Mouse (Mus musculus): ENCODE measurements at regions not wholly inside any gene's neighbourhood (a gene's known extent, or its start where the extent isn't known, plus 50 kb on each side); places are given as distances from the start of the nearest gene placed in this dataset.

- no peak for DNase-seq
Measured at GRCm38 (mm10) chr16:76232680-76233079, 140.9 kb downstream of the Nrip1 start.

DNA sequence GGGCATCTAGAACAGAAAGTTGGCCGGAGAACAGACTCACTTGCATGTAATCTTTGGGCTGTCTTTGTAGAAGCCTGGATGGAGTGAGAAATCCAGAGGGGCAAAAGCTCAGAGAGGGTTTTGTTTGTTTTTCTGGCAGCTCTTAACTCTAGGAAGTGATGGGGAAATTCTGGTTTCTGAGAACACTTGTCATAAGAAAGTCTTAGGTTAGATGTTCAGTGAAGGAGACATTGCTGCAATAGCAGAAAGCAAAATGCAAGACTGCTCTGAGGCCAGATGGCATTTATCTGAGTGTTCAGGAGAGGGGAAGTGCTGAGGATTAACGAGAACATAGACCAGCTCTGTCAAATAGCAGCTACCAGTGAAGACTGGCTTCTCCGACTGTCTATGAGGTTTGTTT is 141.5 kb downstream of the Nrip1 start:
- DNase-seq, result no peak

DNA sequence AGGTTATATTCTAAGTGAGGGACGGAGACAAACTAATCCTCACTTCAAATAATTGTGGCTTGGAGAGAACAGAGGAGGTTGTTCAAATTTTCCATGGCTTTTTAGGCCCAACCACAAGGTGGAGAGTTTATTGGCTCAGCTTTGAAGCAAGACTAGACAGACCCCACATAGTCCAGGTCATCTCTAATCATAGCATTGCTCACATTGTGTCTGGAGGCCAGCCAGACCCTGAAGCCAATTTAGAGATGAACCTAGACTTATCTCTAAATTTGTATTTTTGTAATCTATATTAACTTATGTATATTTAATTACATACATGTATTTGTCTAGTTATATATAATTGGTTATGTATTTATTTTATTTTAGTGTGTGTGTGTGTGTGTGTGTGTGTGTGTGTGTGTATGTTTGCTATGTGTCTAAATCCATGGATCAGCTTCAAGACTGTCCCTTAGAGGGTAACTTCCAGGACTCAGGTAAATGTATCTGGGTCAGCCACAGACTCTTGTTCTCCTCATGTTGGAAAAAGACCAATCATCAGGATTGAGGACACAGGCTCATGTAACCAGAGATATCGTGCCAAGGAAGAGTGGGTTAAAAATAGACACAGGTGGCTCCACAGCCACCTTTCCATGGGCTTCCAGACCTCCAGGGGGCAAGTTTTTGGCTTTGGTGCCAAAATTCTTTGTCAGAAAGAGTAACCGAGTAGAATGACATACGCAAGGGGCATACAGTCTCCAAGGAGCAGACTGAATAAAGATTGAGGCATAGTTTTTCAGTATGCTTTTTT is 142.9 kb downstream of the Nrip1 start:
- no peak for DNase-seq

DNA sequence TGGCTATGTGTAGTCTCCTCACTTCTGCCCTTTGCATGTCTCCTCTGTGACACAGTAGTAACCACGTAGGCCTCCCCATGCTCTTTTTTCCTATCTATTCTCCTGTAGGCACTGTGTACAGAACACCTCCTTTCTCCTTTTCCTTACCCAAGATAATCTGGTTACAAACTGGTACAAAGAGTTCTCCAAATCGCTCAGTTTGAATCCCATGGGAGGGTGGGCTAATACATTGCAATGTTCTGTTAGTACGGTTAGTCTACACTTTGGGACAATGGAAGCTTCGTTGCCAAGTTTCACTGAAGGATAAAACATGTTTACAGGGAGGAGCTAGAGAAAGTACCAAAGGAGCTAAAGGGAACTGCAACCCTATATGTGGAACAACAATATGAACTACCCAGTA is 145.2 kb downstream of the Nrip1 start:
- no peak for DNase-seq

- DNase-seq, result peak; percentile 36
Measured at GRCm38 (mm10) chr16:76226446-76226845, 147.2 kb downstream of the Nrip1 start.

- no peak for DNase-seq
Measured at GRCm38 (mm10) chr16:76225587-76226226, 147.9 kb downstream of the Nrip1 start.

GRCm38 (mm10) chr16:76224901-76225586 is 148.6 kb downstream of the Nrip1 start:
- DNase-seq, result peak; percentile 62

DNA sequence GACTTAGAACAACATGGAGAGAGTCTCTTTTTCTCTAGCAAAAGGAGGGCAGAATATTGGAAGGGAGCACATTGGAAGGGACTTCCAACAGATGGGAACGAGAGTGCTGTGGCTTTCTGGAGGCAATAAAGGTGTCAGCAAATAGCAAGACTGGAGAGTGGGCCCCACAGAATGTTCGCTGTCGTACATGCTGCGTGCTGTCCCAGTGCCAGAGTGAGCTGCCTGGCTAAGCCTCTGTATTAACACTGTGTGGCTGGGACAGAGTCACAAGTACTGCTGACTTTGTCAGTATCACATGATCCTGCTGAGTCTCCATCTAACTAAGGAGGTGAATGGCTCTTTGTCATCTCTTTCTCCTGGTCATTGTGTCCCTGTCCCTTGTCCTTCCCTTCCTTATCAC is 149.9 kb downstream of the Nrip1 start:
- no peak for DNase-seq

DNA sequence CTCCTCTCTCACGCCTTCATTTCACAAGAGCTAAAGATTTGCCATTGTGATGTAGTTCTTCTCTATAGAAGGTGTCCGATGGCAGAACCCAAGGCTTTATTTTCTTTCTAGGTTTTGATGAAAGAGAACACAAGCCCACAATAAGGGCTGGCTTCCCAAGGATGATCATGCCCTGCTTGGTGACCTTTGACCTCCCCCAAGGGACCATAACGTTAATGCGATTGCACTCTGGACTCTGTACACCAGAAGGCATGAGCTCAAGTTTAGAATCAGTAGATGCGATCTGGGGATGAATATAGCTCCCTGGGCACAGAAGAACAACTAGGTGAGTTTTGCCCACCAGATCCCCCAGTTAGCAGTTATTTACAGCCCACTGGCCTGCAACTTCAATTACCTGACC is 150.7 kb downstream of the Nrip1 start:
- DNase-seq, result no peak

DNA sequence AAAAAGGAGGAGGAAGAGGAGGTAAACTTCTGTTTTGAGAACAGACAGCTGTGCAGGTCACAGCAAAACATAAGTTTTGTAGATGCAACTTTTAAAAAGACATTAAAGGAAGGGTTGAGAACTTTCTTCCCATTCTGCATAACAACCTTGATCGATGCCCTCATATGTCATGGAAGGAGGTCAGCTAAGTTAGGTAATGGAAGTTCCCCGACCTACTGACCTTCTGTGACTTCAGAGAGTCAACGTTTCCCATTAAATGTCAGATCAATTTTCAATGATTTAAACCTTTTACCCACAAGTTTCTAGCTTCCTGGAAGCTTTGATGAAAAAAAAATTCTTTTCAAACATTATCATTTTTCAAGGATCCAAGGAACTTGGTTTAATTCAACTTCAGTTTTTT is 153.2 kb downstream of the Nrip1 start:
- DNase-seq, result no peak

DNA sequence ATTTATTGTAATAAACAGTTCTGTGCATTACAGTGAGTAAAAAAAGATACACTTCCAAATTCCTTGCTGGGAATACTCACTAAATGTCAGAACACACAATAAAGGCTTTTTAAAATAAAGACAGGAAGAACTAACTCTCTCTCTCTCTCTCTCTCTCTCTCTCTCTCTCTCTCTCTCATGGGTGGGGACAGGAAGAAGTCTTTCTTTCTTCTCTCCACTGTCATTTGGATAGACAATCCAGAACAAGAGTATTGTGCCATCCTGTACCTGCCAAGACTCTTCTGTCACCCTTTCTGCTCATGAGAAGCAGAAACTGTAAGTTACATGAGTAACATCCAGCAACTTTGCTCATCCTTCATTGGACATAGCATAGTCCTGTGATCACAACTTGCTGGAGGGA is 154.4 kb downstream of the Nrip1 start:
- no peak for DNase-seq

- DNase-seq, result no peak
Measured at GRCm38 (mm10) chr16:76218310-76219170, 155.1 kb downstream of the Nrip1 start.

DNA sequence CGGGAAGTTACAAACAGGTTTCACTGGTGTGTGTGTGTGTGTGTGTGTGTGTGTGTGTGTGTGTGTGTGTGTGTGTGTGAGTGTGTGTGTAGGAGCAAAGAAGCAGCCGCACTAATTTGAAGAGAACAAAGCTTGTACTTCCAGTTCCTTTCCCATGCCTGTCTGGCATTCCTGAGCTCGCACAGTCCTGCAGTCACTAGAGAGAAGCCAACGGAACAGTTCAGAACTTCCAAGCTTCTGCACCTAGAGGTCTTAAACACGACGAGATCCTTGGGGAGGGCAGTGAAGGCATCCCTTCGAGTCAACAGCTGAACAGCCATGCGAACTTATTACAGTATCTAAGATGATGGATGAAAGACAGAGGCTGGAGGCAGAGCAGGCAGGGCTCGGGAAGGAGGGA is 157.4 kb downstream of the Nrip1 start:
- DNase-seq, result peak; percentile 30

DNA sequence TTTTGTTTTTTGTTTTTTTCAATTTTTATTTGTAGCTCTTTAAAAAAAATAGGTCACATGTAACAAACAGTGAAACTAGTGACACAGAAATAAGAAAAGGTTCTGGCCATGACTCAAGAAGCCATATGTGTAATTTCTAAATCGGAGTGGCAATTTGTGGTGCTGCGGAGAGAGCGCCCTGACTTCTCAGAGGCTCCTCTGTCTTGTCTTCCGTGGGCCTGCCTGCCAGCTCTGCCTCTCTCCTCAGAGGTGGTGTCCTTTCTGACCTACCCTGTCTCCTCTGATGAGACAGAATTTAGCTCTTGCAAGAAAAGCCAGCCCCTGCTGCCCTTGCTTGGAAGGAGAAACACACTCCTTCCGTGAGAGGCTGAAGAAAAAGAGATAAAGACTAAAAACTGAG is 158.1 kb downstream of the Nrip1 start:
- no peak for DNase-seq

GRCm38 (mm10) chr16:76201773-76202571 is 171.7 kb downstream of the Nrip1 start:
- DNase-seq, result peak; percentile 66

- DNase-seq, result no peak
Measured at GRCm38 (mm10) chr16:76200801-76201728, 172.6 kb downstream of the Nrip1 start.

DNA sequence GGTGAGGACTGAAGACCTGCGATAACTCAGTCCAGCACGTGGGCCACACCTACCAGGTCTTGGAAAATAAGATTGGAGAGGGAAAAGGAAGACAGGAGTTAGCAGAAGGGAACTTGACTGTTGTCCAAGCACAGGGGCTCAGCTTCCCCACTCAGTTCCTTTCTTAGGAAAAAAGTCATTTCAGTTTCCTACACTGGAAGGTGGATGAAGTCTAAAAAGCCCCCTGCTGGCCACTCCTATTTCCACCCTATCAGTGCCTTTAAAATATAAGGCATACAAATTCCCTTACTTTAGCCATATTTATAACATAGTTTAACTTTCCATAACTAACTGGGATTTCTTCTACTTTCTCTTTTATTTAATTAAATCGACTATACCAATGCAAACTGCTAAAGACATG is 173.4 kb downstream of the Nrip1 start:
- peak; percentile 78 for DNase-seq

GRCm38 (mm10) chr16:76199006-76199405 is 174.6 kb downstream of the Nrip1 start:
- no peak for DNase-seq

GRCm38 (mm10) chr16:76194291-76194690 is 172.2 kb upstream of the Samsn1 start:
- DNase-seq, result no peak

- no peak for DNase-seq
Measured at GRCm38 (mm10) chr16:76191135-76191534, 169.1 kb upstream of the Samsn1 start.

GRCm38 (mm10) chr16:76183556-76183955 is 161.5 kb upstream of the Samsn1 start:
- DNase-seq, result no peak

Measured in kidney, postnatal 10 days (tissue).